Mouse (Mus musculus) colon, adult 2 months (tissue): ENCODE results near the gene Gm13102. TPM values are rescaled to one million over a fixed set of nuclear protein-coding genes. Genes with fewer than 3 reads are reported as not detected.

ENCODE experiments used
- polyA plus RNA-seq: library from polyadenylated mRNA; depleted of rRNA; stranded (reverse); fragments of >200 nt; gene quantifications from 2 replicates; pipeline ENCODE4 v1.2.3, GENCODE M21; 2012; rRNA removed

Gene Gm13102
- not detected in 2 replicates for polyA plus RNA-seq

DNA sequence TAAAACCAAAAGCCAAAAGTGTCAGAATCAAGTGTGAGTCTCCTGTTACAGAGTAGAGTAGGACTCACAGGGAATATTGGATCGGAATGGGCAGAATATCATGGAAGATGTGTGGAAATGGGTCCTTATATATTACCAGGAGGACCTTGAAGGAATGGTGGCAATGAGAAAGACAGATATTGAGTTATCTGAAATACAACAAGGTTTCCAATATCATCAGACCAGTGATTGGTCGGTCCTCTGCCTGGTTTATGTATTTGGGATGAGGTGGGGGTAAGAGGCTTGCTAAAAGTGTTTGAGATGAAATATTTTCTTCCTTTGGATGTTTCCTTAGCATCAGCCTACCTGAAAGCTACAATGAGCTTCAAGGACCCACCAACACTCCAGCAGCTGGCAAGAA, at the start of gene Gm13102:
Gm13102 (plus strand) TSS at position 301 of the 400 bp plus-strand sequence.

DNA sequence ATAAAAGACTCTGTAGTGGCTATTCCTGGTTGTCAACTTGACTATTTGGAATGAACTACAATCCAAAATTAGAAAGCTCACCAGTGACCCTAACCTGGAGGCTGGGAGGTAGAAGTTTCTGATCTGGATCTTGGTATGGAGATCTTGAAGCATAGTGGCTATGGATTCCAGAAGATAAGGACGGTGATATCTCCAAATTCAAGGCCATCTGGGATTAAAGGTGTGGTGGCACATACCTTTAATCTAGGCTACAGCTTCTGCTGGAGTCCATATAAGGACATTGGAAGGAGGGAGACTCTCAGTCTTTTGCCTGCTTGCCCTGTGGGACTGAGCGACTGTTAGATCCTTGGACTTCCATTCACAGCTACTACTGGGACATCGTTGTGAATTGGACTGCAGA, 47.4 kb upstream of the Gm13102 start, which contains the start of gene Pramel4:
Pramel4 (plus strand) TSS at position 301 of the 400 bp plus-strand sequence.

Other genes with a start within 250 kb of the Gm13102 start
- not detected in 2 replicates for gene Pramef6, start 206.1 kb upstream of the Gm13102 start, polyA plus RNA-seq
- gene Pramef25, start 155.5 kb upstream of the Gm13102 start, polyA plus RNA-seq: not detected in 2 replicates
- gene Gm13101, start 139.5 kb upstream of the Gm13102 start, polyA plus RNA-seq: not detected in 2 replicates
- gene Pramef17, start 112.1 kb upstream of the Gm13102 start, polyA plus RNA-seq: not detected in 2 replicates
- gene Pramel4, start 47.3 kb upstream of the Gm13102 start, polyA plus RNA-seq: not detected in 2 replicates
- gene Oog3, start 56.2 kb downstream of the Gm13102 start, polyA plus RNA-seq: not detected in 2 replicates
- not detected in 2 replicates for gene Oog2, start 84.2 kb downstream of the Gm13102 start, polyA plus RNA-seq
- not detected in 2 replicates for gene C87977, start 106.8 kb downstream of the Gm13102 start, polyA plus RNA-seq
- gene Pramel5, start 174.0 kb downstream of the Gm13102 start, polyA plus RNA-seq: not detected in 2 replicates
- gene Gm13128, start 223.8 kb downstream of the Gm13102 start, polyA plus RNA-seq: not detected in 2 replicates